Mouse (Mus musculus): ENCODE data around the gene Nrbf2. TPM values are rescaled to one million over a fixed set of nuclear protein-coding genes. Genes with fewer than 3 reads are reported as not detected.

Nrbf2 gene
- polyA plus RNA-seq, 1 experiment: 16.8 TPM

- peak overlapping the region; percentile 5 for H3K4me2 ChIP-seq (ENCODE audit: low read depth)
- H3K36me3 ChIP-seq (ENCODE audit: control insufficient read depth, insufficient read depth): peaks cover 80% of the 10 kb centered on the region
- no peak overlapping the region for H3ac ChIP-seq (ENCODE audit: control insufficient read depth, insufficient read length)
- H3K4me3 ChIP-seq: no peak overlapping the region
- TF ChIP-seq MYOD1 (IDR thresholded peaks at IDR 0.05; ENCODE audit: control insufficient read depth in 1 of 3, insufficient read length in 2 of 3, low read depth in 2 of 3) (no peak), TCF3 (IDR thresholded peaks at IDR 0.05; ENCODE audit: insufficient read length, low read depth) (peak; percentile 40)
- peaks cover 21% of the 10 kb centered on the region for H3K79me2 ChIP-seq (ENCODE audit: control insufficient read depth, insufficient read depth)
- no peaks in the 10 kb centered on the region for H3K27me3 ChIP-seq (ENCODE audit: control insufficient read depth, insufficient read depth, insufficient read length)
These were observed 61.2 kb downstream of the Nrbf2 start for GRCm38 (mm10) chr10:67223942-67224341.

GRCm38 (mm10) chr10:67221284-67221683, 63.8 kb downstream of the Nrbf2 start:
- Histone ChIP-seq H3ac (ENCODE audit: control insufficient read depth, insufficient read length) (no peak overlapping the region), H3K27me3 (ENCODE audit: control insufficient read depth, insufficient read depth, insufficient read length) (no peaks in the 10 kb centered on the region), H3K79me2 (ENCODE audit: control insufficient read depth, insufficient read depth) (peaks cover 21% of the 10 kb centered on the region), H3K4me2 (ENCODE audit: low read depth) (no peak overlapping the region), H3K4me3 (no peak overlapping the region), H3K36me3 (ENCODE audit: control insufficient read depth, insufficient read depth) (peaks cover 66% of the 10 kb centered on the region)
- TF ChIP-seq MYOD1 (IDR thresholded peaks at IDR 0.05; ENCODE audit: control insufficient read depth in 1 of 3, insufficient read length in 2 of 3, low read depth in 2 of 3) (no peak), REST (IDR thresholded peaks at IDR 0.05; ENCODE audit: insufficient read depth, insufficient read length) (no peak), MYOG (IDR thresholded peaks at IDR 0.05; ENCODE audit: control insufficient read depth in 1 of 3, insufficient read depth in 1 of 3, insufficient read length in 2 of 3, low read depth in 2 of 3) (no peak), SRF (IDR thresholded peaks at IDR 0.05; ENCODE audit: control insufficient read depth, insufficient read length, low read depth) (no peak), TCF3 (IDR thresholded peaks at IDR 0.05; ENCODE audit: insufficient read length, low read depth) (no peak), E2F4 (IDR thresholded peaks at IDR 0.05; ENCODE audit: insufficient read depth) (no peak), CEBPB (IDR thresholded peaks at IDR 0.05; ENCODE audit: insufficient read depth, poor library complexity, severe bottlenecking) (no peak), POLR2A (IDR thresholded peaks at IDR 0.05; ENCODE audit: insufficient read length, low read depth) (no peak), MAX (IDR thresholded peaks at IDR 0.05; ENCODE audit: low read depth) (no peak), USF1 (IDR thresholded peaks at IDR 0.05; ENCODE audit: low read depth) (no peak)

DNA sequence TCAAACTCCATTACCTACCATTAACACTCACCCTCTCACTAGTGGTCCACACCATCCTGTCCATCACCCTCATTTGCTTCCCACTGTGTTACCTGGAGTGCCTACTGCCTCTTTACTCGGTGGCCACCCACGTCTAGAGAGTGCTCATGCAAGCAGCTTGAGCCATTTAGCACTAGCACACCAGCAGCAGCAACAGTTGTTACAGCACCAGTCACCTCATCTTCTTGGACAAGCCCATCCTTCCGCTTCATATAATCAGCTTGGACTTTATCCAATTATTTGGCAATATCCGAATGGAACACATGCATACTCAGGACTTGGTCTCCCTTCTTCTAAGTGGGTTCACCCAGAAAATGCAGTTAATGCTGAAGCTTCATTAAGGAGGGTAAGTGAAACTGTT, 64.9 kb downstream of the Nrbf2 start:
- Histone ChIP-seq H3K27me3 (ENCODE audit: control insufficient read depth, insufficient read depth, insufficient read length) (no peaks in the 10 kb centered on the region), H3K4me3 (no peak overlapping the region), H3ac (ENCODE audit: control insufficient read depth, insufficient read length) (no peak overlapping the region), H3K79me2 (ENCODE audit: control insufficient read depth, insufficient read depth) (peaks cover 30% of the 10 kb centered on the region), H3K36me3 (ENCODE audit: control insufficient read depth, insufficient read depth) (peaks cover 64% of the 10 kb centered on the region), H3K4me2 (ENCODE audit: low read depth) (no peak overlapping the region)
- no peak for TF ChIP-seq MYOG (IDR thresholded peaks at IDR 0.05; ENCODE audit: control insufficient read depth in 1 of 3, insufficient read depth in 1 of 3, insufficient read length in 2 of 3, low read depth in 2 of 3)

DNA sequence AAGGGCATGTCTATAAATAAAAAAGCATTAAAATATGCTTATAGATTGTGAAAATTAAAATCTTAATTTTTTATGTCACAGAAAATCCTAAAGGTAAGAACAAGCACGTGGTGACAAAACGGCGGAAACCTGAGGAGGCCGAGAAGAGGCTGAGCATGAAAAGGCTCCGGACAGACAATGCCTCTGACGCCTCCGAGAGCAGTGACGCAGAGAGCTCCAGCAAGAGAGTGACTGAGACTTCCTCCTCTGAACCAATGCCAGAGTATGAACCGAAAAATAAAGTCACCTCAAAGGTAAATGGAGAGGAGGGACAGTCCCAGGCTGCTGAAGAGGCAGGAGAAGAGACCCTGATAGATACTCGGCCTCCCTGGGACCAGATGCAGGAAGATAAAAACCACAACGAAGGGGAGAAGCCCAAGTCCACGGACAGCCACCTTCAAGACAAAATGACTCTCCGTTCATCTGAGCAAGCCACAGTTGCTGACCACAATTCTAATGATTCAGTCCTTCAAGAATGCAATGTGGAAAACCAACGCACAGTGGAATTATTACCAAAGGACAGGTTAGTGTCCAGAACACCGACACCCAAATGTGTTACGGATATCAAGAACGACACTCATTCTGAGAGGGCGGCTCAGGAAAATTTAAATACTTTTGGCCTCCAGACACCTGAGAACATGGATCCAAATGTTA, 66.1 kb downstream of the Nrbf2 start:
- TF ChIP-seq E2F4 (IDR thresholded peaks at IDR 0.05; ENCODE audit: insufficient read depth): no peak
- no peak for TF ChIP-seq MAX (IDR thresholded peaks at IDR 0.05; ENCODE audit: low read depth)
- no peak for TF ChIP-seq SRF (IDR thresholded peaks at IDR 0.05; ENCODE audit: control insufficient read depth, insufficient read length, low read depth)
- no peak for TF ChIP-seq REST (IDR thresholded peaks at IDR 0.05; ENCODE audit: insufficient read depth, insufficient read length)
- no peak for TF ChIP-seq POLR2A (IDR thresholded peaks at IDR 0.05; ENCODE audit: insufficient read length, low read depth)
- TF ChIP-seq USF1 (IDR thresholded peaks at IDR 0.05; ENCODE audit: low read depth): no peak
- TF ChIP-seq TCF12 (IDR thresholded peaks at IDR 0.05; ENCODE audit: insufficient read depth, poor library complexity, severe bottlenecking): no peak
- no peak for TF ChIP-seq MYOG (IDR thresholded peaks at IDR 0.05; ENCODE audit: control insufficient read depth in 1 of 3, insufficient read depth in 1 of 3, insufficient read length in 2 of 3, low read depth in 2 of 3)
- TF ChIP-seq MYOD1 (IDR thresholded peaks at IDR 0.05; ENCODE audit: control insufficient read depth in 1 of 3, insufficient read length in 2 of 3, low read depth in 2 of 3): no peak
- no peak for TF ChIP-seq CEBPB (IDR thresholded peaks at IDR 0.05; ENCODE audit: insufficient read depth, poor library complexity, severe bottlenecking)
- TF ChIP-seq POLR2AphosphoS2 (IDR thresholded peaks at IDR 0.05; ENCODE audit: insufficient read length, low read depth): no peak
- no peak for TF ChIP-seq TCF3 (IDR thresholded peaks at IDR 0.05; ENCODE audit: insufficient read length, low read depth)
- no peak overlapping the region for H3ac ChIP-seq (ENCODE audit: control insufficient read depth, insufficient read length)

GRCm38 (mm10) chr10:67216872-67217271, 68.2 kb downstream of the Nrbf2 start:
- Histone ChIP-seq H3K79me2 (ENCODE audit: control insufficient read depth, insufficient read depth) (peaks cover 53% of the 10 kb centered on the region), H3K4me3 (no peak overlapping the region), H3K4me2 (ENCODE audit: low read depth) (no peak overlapping the region), H3K36me3 (ENCODE audit: control insufficient read depth, insufficient read depth) (peaks cover 48% of the 10 kb centered on the region), H3ac (ENCODE audit: control insufficient read depth, insufficient read length) (no peak overlapping the region), H3K27me3 (ENCODE audit: control insufficient read depth, insufficient read depth, insufficient read length) (no peaks in the 10 kb centered on the region)
- TF ChIP-seq MYOG (IDR thresholded peaks at IDR 0.05; ENCODE audit: control insufficient read depth in 1 of 3, insufficient read depth in 1 of 3, insufficient read length in 2 of 3, low read depth in 2 of 3): no peak
- no peak for TF ChIP-seq TCF12 (IDR thresholded peaks at IDR 0.05; ENCODE audit: insufficient read depth, poor library complexity, severe bottlenecking)
- TF ChIP-seq USF1 (IDR thresholded peaks at IDR 0.05; ENCODE audit: low read depth): no peak
- TF ChIP-seq POLR2A (IDR thresholded peaks at IDR 0.05; ENCODE audit: insufficient read length, low read depth): no peak
- no peak for TF ChIP-seq E2F4 (IDR thresholded peaks at IDR 0.05; ENCODE audit: insufficient read depth)
- no peak for TF ChIP-seq MYOD1 (IDR thresholded peaks at IDR 0.05; ENCODE audit: control insufficient read depth in 1 of 3, insufficient read length in 2 of 3, low read depth in 2 of 3)

More for the DNA sequence above, 66.1 kb downstream of the Nrbf2 start:
- Histone ChIP-seq H3K4me3 (no peak overlapping the region), H3K27me3 (ENCODE audit: control insufficient read depth, insufficient read depth, insufficient read length) (no peaks in the 10 kb centered on the region), H3K36me3 (ENCODE audit: control insufficient read depth, insufficient read depth) (peaks cover 53% of the 10 kb centered on the region), H3K79me2 (ENCODE audit: control insufficient read depth, insufficient read depth) (peaks cover 37% of the 10 kb centered on the region), H3K4me2 (ENCODE audit: low read depth) (no peak overlapping the region)

Other genes with a start within 250 kb of the Nrbf2 start
- gene Jmjd1c, start 189.2 kb downstream of the Nrbf2 start, polyA plus RNA-seq (2012; fragmentation: generic; extraction: Trizol): 5.6 TPM
- 13.0 TPM for gene Reep3, start 188.4 kb downstream of the Nrbf2 start, polyA plus RNA-seq (2012; fragmentation: generic; extraction: Trizol)

Measured in myocyte (in vitro differentiated cells).